Mouse (Mus musculus) spleen, adult 2 months (tissue): ENCODE measurements around the gene Mgat4c.

Source experiments
- CTCF ChIP-seq: fragments of 200-500 bp; IDR thresholded peaks from 2 replicates; pipeline ENCODE4 v1.5.1; 2011; ENCODE audit warnings: mild to moderate bottlenecking, inconsistent platforms; ENCODE audit not compliant: insufficient read depth, insufficient read length, insufficient replicate concordance; ENCODE audit errors: extremely low read depth
- POLR2A ChIP-seq: fragments of 200-500 bp; IDR thresholded peaks from 2 replicates; pipeline ENCODE4 v1.6.1; 2011; ENCODE audit warnings: low read depth, low read length, inconsistent platforms

- TF ChIP-seq CTCF = no peak
- no peak for TF ChIP-seq POLR2A
Observed at GRCm38 (mm10) chr10:101798831-101799474, 117.7 kb downstream of the Mgat4c start.
